Mouse (Mus musculus) E14TG2a.4 (cell line): ENCODE measurements around the gene 1700013G24Rik.

Experiments
- H3K27me3 ChIP-seq: 2 replicates; pipeline ENCODE4 v1.6.1; 2014; ENCODE audit warnings: low read length, control low read depth; ENCODE audit not compliant: insufficient read depth
- H3K36me3 ChIP-seq: 2 replicates; pipeline ENCODE4 v1.6.1; 2014; ENCODE audit warnings: low read length, control low read depth; ENCODE audit not compliant: insufficient read depth
- H3K4me1 ChIP-seq: replicated peaks from 2 replicates; pipeline ENCODE4 v1.6.1; 2014; ENCODE audit warnings: low read depth, low read length, control low read depth
- H3K4me3 ChIP-seq: replicated peaks from 2 replicates; pipeline ENCODE4 v1.5.1; 2014; ENCODE audit warnings: mild to moderate bottlenecking, low read length
- H3K9me3 ChIP-seq: 2 replicates; pipeline ENCODE4 v1.6.1; 2014; ENCODE audit warnings: low read length, control low read depth
- CTCF ChIP-seq: conservative IDR thresholded peaks from 2 replicates; pipeline ENCODE4 v1.5.1; 2014; ENCODE audit warnings: low read length
- NANOG ChIP-seq: IDR thresholded peaks from 2 replicates; pipeline ENCODE4 v1.6.1; 2014; ENCODE audit warnings: borderline replicate concordance, low read length, mixed read lengths
- POU5F1 ChIP-seq: IDR thresholded peaks from 2 replicates; pipeline ENCODE4 v1.6.1; 2014; ENCODE audit warnings: low read length, borderline replicate concordance

1700013G24Rik gene

GRCm38 (mm10) chr4:137461217-137461616 lies 8.1 kb downstream of the 1700013G24Rik start:
- Histone ChIP-seq H3K4me3 (peak overlapping the region; percentile 27; the same call in 1 of the 2 replicates), H3K27me3 (0 out of 2 replicates have a peak, but pooled peaks cover 3% of the 10 kb centered on the region), H3K36me3 (no peaks in the 10 kb centered on the region), H3K9me3 (no peaks in the 10 kb centered on the region), H3K4me1 (peaks cover 84% of the 10 kb centered on the region)
- TF ChIP-seq NANOG (no peak; the same call in 1 of the 2 replicates), POU5F1 (no peak), CTCF (no peak)

DNA sequence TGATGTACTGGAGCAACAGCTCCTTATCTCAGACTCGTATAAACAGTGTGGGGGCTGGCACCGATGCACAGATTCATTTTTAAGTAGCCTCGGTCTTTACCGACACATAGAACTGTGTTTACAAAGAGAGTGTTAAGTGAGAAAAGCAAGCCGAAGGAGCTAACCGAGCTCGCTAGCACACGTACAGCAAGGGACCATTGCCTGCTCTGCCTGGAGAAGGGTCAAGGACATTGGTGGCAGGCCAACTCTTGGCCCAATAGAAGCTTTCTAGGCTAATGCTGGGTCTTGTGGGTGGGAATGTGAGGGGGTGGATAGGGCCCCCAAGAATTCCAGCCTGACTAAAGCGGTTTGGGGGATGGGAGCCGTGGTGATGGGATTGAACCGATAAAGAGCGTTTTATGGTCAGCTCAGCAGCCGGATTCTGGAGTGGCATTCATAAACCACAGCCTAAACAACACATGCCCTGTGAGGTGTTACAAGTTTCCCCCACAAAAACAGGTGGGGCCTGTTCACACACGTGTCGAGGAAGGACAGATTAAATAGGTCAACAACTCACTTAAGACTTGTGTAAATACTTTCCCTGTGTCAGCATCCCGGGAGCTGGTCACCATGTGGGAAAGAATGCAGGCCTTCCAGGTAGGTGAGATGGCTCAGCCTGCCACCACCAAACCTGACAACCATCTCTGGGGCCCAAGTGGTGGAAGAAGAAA lies 9.1 kb downstream of the 1700013G24Rik start:
- Histone ChIP-seq H3K36me3 (no peaks in the 10 kb centered on the region), H3K9me3 (no peaks in the 10 kb centered on the region), H3K27me3 (peaks cover 6% of the 10 kb centered on the region), H3K4me1 (peaks cover 84% of the 10 kb centered on the region), H3K4me3 (no peak overlapping the region)
- no peak for TF ChIP-seq POU5F1

DNA sequence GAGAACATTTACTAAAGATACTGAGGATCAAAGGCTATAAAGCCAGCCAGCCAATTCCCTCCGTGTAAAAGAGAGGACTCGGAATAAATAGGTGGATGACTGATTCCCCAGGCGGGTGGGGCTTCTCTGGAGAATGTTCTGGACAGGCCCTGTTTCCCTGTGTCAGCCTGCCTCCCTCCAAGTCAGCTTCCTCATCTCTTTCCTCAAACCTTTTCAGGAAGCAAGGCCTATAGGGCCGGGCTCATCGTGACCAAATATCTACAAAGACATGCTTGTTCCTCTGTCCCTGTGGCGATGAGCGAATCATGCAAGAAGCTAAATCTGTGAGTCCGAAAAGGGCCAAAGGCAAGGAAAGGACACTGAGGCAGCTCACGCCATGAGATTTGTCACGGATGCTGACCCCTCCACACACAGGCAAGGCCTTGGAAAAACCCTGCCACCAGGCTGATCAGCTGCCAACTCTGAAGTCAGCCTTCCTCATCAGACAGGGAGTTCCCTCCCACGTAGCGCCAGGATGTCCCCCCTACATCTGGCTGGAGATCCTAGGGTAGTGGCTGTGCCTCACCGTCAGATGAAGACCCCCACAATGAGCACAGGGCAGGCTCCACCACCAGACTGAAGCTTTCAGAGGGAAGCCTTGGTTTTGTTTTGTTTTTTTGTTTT lies 12.2 kb downstream of the 1700013G24Rik start:
- TF ChIP-seq POU5F1, result no peak
- TF ChIP-seq NANOG, result no peak
- TF ChIP-seq CTCF, result no peak
- Histone ChIP-seq H3K4me1 (peaks cover 84% of the 10 kb centered on the region), H3K36me3 (no peaks in the 10 kb centered on the region), H3K9me3 (no peaks in the 10 kb centered on the region), H3K27me3 (peaks cover 6% of the 10 kb centered on the region), H3K4me3 (0 out of 2 replicates have a peak overlapping the region, but pooled peaks have one; percentile 17)

- Histone ChIP-seq H3K9me3 (no peaks in the 10 kb centered on the region), H3K4me3 (no peak overlapping the region), H3K4me1 (peaks cover 84% of the 10 kb centered on the region), H3K27me3 (peaks cover 6% of the 10 kb centered on the region), H3K36me3 (no peaks in the 10 kb centered on the region)
- TF ChIP-seq NANOG, result no peak
- TF ChIP-seq POU5F1, result no peak
- TF ChIP-seq CTCF, result no peak
Observed at GRCm38 (mm10) chr4:137466991-137467390, 13.9 kb downstream of the 1700013G24Rik start.

DNA sequence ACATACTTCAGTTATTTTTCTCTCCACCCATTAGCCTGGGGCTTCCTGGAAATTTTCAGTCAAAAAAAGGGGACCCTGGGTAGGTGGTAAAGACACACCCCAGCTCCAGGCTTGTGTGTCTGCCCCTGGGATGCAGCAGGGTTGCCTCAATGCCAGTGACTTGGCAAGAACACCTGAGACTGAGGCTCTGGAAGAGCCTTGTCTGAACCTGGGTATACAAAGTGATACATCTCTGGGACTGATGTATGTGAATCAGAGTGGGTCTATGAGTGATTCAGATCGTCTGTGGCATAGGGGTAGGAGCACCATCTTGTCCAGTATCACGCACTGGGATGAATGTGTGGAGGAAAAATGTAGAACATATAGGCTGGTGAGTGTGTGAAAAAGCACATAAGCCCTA lies 14.4 kb downstream of the 1700013G24Rik start:
- peak overlapping the region; percentile 74; the same call in 1 of the 2 replicates for H3K4me3 ChIP-seq
- H3K27me3 ChIP-seq, result peaks cover 3% of the 10 kb centered on the region
- no peaks in the 10 kb centered on the region for H3K9me3 ChIP-seq
- peaks cover under 1% of the 10 kb centered on the region for H3K36me3 ChIP-seq
- peaks cover 84% of the 10 kb centered on the region for H3K4me1 ChIP-seq
- no peak for TF ChIP-seq NANOG
- no peak for TF ChIP-seq CTCF
- TF ChIP-seq POU5F1, result no peak

DNA sequence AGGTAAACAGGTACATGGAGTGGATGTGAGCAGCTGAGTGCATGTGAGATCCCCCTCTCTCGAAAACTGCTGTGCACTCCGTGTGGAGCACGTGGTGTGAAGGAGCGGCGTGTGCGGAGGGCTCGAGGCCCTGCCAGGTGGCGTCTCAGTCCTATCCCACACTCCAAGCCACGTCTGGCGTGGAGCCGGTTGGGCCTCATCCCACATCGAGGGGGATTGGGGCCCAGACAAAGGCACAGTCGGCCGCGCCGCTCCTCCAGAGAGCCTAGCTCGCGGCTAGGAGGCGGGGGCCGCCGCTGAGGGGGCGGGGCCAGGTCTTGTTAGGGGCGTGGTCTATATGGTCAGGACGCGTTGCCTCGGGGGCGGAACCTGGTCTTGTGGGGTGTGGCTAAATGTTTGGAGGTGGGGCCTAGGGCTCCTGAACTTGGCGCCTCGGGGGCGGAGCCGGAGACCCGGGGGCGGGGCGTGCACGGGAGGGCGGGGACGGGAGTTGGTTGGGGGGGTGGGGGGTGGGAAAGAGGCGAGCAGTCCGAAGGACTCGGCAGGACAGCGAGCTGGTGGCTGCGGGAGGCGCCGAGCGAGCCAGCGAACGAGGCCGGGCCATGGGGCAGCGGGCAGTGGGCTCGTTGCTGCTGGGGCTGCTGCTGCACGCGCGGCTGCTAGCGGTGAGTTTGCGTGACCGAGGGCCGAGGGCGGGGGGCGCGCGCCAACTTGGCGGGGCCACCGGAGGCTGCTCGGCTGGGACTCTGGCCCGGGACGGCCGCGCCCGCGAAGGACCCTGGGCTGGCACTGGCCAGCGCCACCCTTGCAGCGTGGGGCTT lies 15.4 kb downstream of the 1700013G24Rik start, which contains the start of gene Hspg2:
Gene Hspg2 (plus strand): TSS at position 510 of the 821 bp plus-strand sequence.
- TF ChIP-seq CTCF (no peak), NANOG (no peak), POU5F1 (no peak)
- Histone ChIP-seq H3K9me3 (no peaks in the 10 kb centered on the region), H3K36me3 (peaks cover 10% of the 10 kb centered on the region), H3K27me3 (peaks cover 3% of the 10 kb centered on the region), H3K4me1 (peaks cover 84% of the 10 kb centered on the region), H3K4me3 (peak within 1 kb of the TSS; percentile 95)

- TF ChIP-seq NANOG (no peak), CTCF (no peak), POU5F1 (no peak)
- Histone ChIP-seq H3K27me3 (peaks cover 3% of the 10 kb centered on the region), H3K4me3 (peak overlapping the region; percentile 95), H3K4me1 (peaks cover 84% of the 10 kb centered on the region), H3K9me3 (no peaks in the 10 kb centered on the region), H3K36me3 (peaks cover 17% of the 10 kb centered on the region)
Observed at GRCm38 (mm10) chr4:137469081-137469844, 16.2 kb downstream of the 1700013G24Rik start.
